In genomic region chr19:14955969-14956368, GRCm38 (mm10) we compare ENCODE assay signal across 11 mouse cellular contexts.
DNase-seq lines count a peak whose midpoint lies in the region; ATAC-seq lines count a peak whose summit lies in the region.
"Had no signal": no experiment of that assay in that cellular context is flagged by ENCODE, and none has a peak within 500 bp of the region (broad histone marks: within the 10 kb centered on the region; RNA-seq: fewer than 3 reads in every experiment).

No protein-coding gene starts in this region.

- peak; percentile 8 for DNase-seq in retina, embryonic 14.5 days (ENCODE audit: low spot score)
- DNase-seq in retina, postnatal 1 day: no peak
- no peak for DNase-seq in yolk sac, embryonic 10.5 days (ENCODE audit: low spot score)
- DNase-seq: adrenal gland, postnatal 14 days; cerebellum, adult 11-12 months; forebrain, postnatal 0 days had no signal

- peak; percentile 91 for ATAC-seq in granulocyte monocyte progenitor cell, adult 5-6 weeks (replicated peaks; ENCODE audit: poor library complexity, severe bottlenecking)
- ATAC-seq in frontal cortex, adult (ENCODE audit: low TSS enrichment): no peak
- ATAC-seq: activated CD4-positive, CD25-positive, alpha-beta regulatory T cell, adult 4 months; forebrain, embryonic 15.5 days; forebrain, postnatal 0 days; Patski had no signal
